Mouse (Mus musculus): ENCODE data around the gene Samd14.

Samd14 gene

GRCm38 (mm10) chr11:95009629-95010014 is at the start of gene Samd14:
Samd14 (plus strand) TSS chr11:95009879.
- POLR2A ChIA-PET: interaction anchor here in 1 of 4 experiments (4.6 kb wide), 1 partner anchor 15 kb away, joined by 22 read pairs; no protein-coding TSS in a partner anchor
- CTCF ChIA-PET: interaction anchor here in 3 of 4 experiments (0.7 to 1.2 kb wide), 4 partner anchors 10 to 233 kb away, joined by 3 to 4 read pairs (median 3); no protein-coding TSS in a partner anchor

DNA sequence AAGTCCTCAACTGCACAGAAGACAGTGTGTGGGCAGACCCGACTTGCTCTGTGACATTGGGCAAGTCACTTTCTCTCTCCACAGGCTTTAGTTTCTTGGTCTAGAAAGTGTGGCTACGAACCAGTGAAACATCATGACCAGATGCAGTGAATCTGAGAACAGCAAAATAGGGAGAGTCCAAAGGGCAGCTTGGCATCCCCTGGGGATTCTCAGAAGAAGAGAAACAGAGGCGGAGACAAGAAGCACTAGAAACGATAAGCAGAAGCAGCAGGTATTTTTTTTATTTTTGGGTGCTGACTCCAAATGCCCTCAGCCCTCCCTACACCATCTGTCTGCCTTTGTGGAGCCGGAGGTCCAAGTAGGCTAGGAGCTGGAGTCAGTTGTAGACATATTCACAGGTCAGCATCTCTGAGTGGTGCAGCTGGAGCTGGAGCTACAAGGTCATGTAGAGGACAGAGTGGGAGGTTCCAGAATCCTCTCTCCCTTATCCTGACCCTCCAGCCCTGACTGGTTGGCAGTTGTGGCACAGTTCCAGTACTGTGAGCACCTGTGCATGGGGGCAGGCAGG is 47.1 kb upstream of the Samd14 start:
- CTCF ChIA-PET: interaction anchor here (0.6 to 3.9 kb wide), 10 partner anchors 14 to 177 kb away, joined by 3 to 42 read pairs (median 4); partner anchors contain the start of gene Itga3 (in 1 of the 4)
- POLR2A ChIA-PET: interaction anchor here in 1 of 4 experiments (0.6 kb wide), 1 partner anchor 27 kb away, joined by 3 read pairs; no protein-coding TSS in a partner anchor

DNA sequence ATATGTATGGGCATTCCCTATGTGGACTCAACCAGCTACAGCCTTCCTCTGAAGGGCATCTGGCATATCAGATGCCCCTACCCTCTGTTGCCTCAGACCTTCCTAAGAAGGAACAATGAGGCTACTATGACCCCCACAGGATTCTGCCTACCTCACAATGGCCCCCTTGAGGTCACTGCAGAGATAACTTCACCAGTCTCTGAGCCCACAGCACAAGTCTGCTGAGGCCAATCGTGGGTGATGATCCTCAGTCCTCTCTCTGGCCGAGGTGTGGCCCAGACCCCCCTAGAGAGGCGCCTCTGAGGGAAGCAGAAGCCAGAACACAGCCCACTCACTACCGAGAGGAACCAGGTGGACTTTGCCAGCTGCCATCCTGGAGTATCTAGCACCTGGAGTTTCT is 42.3 kb upstream of the Samd14 start, which contains the start of gene Hils1:
Hils1 (plus strand) TSS at position 175 of the 400 bp plus-strand sequence.
- ChIA-PET CTCF (interaction anchor here (0.8 to 5.3 kb wide), 6 partner anchors 24 to 33 kb away, joined by 3 to 95 read pairs (median 4); no protein-coding TSS in a partner anchor), POLR2A (interaction anchor here in 2 of 4 experiments (0.6 to 1.1 kb wide), 2 partner anchors 9 to 39 kb away, joined by 3 read pairs; no protein-coding TSS in a partner anchor)

DNA sequence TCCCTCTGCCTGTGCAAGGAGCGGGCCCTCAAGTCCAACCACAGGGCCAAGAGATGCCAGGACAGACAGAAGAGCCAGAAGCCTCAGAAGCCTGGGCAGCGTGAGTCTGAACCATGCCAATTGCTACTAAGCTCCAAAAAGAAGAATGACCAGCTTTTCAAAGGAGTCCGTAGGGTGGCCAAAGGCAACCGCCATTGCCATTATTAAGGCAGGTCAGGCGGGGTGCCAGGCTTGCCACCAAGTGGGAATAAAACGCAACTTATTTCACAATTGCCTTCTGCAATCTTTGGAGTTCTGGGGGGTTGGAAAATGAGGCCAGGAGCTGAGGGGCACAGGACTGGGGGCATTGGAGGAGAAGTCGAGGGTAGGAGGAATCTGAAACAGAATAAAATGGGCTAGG is 41.5 kb upstream of the Samd14 start:
- POLR2A ChIA-PET: interaction anchor here in 3 of 4 experiments (0.7 to 1.2 kb wide), 4 partner anchors 10 to 247 kb away, joined by 3 to 4 read pairs (median 4); no protein-coding TSS in a partner anchor
- CTCF ChIA-PET: interaction anchor here in 3 of 4 experiments (0.5 to 5.3 kb wide), 7 partner anchors 10 to 242 kb away, joined by 3 to 95 read pairs (median 5); no protein-coding TSS in a partner anchor

GRCm38 (mm10) chr11:94969709-94970108 is 40.0 kb upstream of the Samd14 start:
- POLR2A ChIA-PET: interaction anchor here (0.6 to 2.6 kb wide), 9 partner anchors 9 to 641 kb away, joined by 3 to 11 read pairs (median 4); no protein-coding TSS in a partner anchor

GRCm38 (mm10) chr11:94970210-94970943 is 39.3 kb upstream of the Samd14 start:
- ChIA-PET CTCF (interaction anchor here (0.5 to 5.3 kb wide), 90 partner anchors 9 to 1777 kb away, joined by 3 to 95 read pairs (median 4); partner anchors contain the start of genes Col1a1 (in 2 of the 4) and Ppp1r9b (in 1 of the 4)), POLR2A (interaction anchor here (0.6 to 2.6 kb wide), 12 partner anchors 9 to 642 kb away, joined by 3 to 11 read pairs (median 4); no protein-coding TSS in a partner anchor)

More at GRCm38 (mm10) chr11:94969709-94970108, 40.0 kb upstream of the Samd14 start:
- CTCF ChIA-PET: interaction anchor here (0.6 to 5.3 kb wide), 81 partner anchors 8 to 1778 kb away, joined by 3 to 95 read pairs (median 4); partner anchors contain the start of gene Col1a1 (in 2 of the 4)

DNA sequence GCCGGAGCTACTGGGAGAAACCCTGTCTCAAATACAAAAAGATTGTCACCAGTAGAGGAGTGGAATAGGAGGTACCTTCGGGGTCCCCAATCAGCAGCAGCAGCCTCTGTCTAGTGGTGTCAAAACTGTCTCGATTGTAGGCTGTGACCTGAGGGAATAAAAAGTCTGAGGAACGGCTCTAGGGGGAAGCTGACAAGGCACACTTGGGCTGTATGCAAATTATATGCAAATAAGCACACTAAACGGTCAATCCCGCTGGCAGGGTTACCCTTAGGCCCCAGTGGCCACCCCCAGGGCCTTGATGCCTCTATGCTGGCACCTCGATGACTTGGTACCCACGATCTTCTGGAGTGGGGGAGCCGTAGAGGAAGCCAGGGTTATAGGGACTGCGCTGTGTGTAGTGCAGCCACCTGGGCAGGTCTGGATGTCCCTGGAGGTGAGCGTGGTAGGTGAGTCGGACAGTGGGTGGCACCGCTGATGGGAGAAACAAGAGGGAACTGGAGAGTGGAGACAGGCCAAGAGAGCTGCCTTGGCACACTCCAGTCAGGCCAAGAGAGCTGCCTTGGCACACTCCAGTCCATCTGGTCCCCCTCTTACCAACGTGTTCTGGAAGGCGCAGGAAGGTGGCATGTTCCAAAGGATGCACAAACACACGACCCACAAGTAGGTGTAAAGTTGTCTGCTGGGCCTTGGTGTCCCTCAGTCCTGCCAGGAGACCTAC is 37.6 kb upstream of the Samd14 start:
- POLR2A ChIA-PET: interaction anchor here (0.8 to 2.6 kb wide), 6 partner anchors 10 to 35 kb away, joined by 3 to 11 read pairs (median 3); no protein-coding TSS in a partner anchor
- CTCF ChIA-PET: interaction anchor here in 3 of 4 experiments (1.0 to 5.3 kb wide), 9 partner anchors 14 to 242 kb away, joined by 3 to 95 read pairs (median 8); no protein-coding TSS in a partner anchor

DNA sequence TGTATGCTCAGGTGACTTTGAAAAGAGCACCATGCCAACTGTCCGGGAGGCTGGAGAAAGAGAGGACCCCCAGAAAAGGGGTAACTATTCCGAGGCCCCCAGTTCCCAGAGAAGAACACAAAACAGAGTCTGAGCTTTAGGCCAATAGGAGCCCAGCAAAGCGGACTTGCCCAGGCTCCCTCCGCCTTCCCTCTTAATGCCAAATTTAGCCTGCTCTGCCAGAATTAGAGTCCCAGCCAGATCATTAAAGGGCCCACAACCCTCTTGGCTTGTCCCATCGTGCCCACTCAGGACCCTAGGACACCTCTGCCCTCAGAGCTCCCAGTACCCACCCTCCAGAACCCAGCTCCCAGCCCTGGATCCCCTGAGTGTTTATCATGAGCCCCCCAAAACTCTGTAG is 36.8 kb upstream of the Samd14 start:
- POLR2A ChIA-PET: interaction anchor here in 3 of 4 experiments (0.8 to 1.2 kb wide), 3 partner anchors 9 to 36 kb away, joined by 3 read pairs; no protein-coding TSS in a partner anchor
- CTCF ChIA-PET: interaction anchor here in 3 of 4 experiments (0.6 to 5.3 kb wide), 4 partner anchors 15 to 110 kb away, joined by 3 to 95 read pairs (median 8); no protein-coding TSS in a partner anchor

GRCm38 (mm10) chr11:94973313-94973712 is 36.4 kb upstream of the Samd14 start:
- ChIA-PET POLR2A (interaction anchor here in 2 of 4 experiments (1.1 to 1.2 kb wide), 3 partner anchors 9 to 15 kb away, joined by 3 read pairs; no protein-coding TSS in a partner anchor), CTCF (interaction anchor here in 2 of 4 experiments (0.6 to 2.2 kb wide), 3 partner anchors 15 to 110 kb away, joined by 3 to 8 read pairs (median 7); no protein-coding TSS in a partner anchor)

DNA sequence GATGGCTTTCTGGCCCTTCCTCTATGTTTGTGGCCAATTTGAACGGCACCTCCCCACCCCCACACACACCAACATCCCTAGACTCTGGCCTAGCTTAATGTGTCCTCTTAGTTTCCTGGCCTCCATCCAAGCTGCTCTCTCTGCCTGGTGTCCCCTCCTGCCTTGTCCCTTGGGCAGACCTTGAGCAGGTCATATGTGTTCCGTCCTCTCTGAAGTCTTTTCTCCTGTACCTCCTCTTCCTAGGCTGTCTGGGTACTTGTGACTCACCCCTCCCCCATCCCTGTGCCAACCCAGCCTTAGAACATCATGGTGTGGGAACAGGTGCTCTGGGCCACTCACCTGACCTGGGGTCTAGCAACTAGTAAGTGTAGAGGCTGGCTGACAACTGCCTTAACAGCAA is 34.7 kb upstream of the Samd14 start:
- ChIA-PET CTCF (interaction anchor here in 2 of 4 experiments (1.0 to 1.5 kb wide), 3 partner anchors 12 to 36 kb away, joined by 4 to 5 read pairs (median 4); no protein-coding TSS in a partner anchor), POLR2A (no interaction called here)

DNA sequence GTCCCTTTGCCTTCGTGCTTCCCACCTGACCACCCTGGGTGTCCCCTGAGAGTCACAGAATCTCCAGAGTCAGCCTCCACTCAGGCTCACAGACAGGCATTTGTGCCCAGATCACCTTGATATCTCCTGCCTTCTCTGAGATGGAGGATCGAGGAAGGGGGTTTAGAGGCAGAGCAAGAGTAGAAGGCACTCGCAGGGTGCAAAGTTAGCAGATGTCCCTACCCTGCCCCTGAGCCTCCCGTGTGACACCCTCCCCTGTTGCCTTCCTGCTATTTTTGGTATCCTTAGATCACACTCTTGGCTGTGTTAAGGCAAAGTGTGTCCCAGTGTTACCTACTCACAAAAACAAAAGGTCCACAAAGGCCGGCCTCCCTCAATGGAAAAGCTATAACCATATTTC is 33.5 kb upstream of the Samd14 start, which contains the start of gene Sgca:
Sgca (minus strand) TSS at position 129 of the 400 bp plus-strand sequence.
- POLR2A ChIA-PET: interaction anchor here in 1 of 4 experiments (0.9 to 1.5 kb wide), 3 partner anchors 10 to 35 kb away, joined by 3 to 5 read pairs (median 3); no protein-coding TSS in a partner anchor
- CTCF ChIA-PET: interaction anchor here in 1 of 4 experiments (1.2 kb wide), 1 partner anchor 13 kb away, joined by 3 read pairs; no protein-coding TSS in a partner anchor

DNA sequence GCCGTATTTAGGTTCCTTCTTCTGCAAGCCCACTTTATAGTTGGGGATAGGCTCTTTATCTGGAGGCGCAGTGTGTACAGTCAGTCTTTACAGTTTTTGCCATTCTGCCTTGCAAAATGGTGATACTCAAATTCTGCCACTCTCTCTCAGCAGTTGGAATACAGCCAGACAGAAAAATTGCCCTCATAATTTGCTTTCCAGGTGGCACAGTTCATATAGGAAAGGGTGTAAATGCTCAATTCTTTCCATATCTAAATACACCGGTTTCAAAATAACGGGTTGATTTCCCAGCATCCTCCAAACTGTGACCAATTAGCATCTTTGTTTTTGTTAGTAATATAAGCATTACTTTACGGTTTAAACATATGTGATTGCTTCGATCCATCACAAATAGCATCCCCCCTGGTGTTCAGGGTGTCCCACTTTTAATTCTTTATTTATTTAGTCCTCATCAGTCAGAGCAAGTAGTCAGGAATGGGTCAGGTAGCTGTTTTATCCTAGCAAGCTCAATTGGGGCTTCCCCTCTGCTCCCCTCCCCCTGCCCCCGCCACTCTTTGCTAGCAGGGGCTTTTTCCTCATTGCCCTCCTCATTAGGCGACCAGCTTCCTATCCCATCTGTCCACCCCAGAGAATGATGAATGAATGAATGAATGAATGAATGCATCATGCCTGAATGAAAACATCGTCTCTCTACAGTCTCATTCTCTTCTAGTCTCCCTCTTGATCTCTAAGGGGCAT is 31.3 kb upstream of the Samd14 start:
- POLR2A ChIA-PET: interaction anchor here in 2 of 4 experiments (1.0 to 1.2 kb wide), 3 partner anchors 9 to 11 kb away, joined by 3 read pairs; no protein-coding TSS in a partner anchor
- CTCF ChIA-PET: interaction anchor here (0.7 to 1.9 kb wide), 28 partner anchors 8 to 537 kb away, joined by 3 to 30 read pairs (median 7); partner anchors contain the start of genes Ppp1r9b (in 1 of the 4) and Spop (in 1 of the 4)

DNA sequence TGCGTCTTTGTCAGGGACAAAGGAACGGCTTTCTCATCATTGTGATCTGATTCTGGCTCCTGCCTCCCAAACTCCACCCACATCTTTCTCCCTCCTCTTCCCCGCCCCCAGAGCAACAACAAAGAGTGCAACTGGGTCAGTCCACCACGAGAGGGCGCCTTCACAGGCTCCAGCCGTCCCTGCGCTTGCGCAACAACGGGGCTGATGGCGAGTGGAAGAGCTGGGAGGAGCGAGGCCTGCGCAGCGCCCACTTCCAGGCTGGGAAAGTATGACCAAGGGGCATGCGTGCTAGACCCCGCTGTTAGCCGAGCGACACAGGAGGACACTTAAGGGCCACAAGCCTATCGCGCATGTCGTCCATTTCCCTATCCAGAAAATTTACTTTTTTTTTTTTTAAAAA is 30.7 kb upstream of the Samd14 start:
- CTCF ChIA-PET: interaction anchor here (0.5 to 1.9 kb wide), 61 partner anchors 8 to 536 kb away, joined by 3 to 30 read pairs (median 4); partner anchors contain the start of genes Col1a1 (in 1 of the 4), Ppp1r9b (in 1 of the 4) and Spop (in 1 of the 4)
- POLR2A ChIA-PET: interaction anchor here in 3 of 4 experiments (0.6 to 1.6 kb wide), 7 partner anchors 8 to 36 kb away, joined by 3 to 5 read pairs (median 3); no protein-coding TSS in a partner anchor

DNA sequence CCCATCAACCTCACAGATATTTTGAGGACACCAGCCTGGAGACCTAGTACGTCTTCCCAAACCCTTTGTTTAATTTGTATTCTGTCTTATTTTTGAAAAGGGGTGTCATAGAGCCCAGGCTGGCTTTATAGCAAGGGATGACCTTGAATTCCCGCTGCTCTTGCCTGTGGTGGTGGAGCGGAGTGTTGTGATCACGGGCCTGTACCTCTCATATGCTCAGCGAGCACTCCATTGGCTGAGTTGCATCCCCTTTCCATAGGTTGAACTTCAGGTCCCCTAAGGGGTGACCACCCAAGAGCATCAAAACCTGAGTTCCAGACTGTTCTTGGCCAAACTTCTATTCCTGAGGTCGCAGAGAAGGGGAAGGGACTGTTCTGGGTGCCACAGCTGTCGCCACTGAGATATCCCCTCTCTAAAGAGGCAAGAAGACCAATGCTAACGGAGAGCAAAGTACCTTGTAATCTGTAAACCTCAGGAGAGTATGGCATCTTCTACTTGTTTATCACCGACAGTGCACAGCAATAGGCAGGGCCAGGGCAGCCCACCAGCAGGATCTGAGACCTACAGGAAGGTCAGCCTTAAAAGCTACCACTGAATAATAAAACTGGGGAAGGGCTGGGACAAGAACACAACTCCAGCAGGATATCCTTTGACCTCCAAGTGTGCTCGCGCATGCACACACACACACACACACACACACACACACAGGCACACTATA is 30.1 kb upstream of the Samd14 start:
- ChIA-PET POLR2A (interaction anchor here in 3 of 4 experiments (0.6 to 1.6 kb wide), 10 partner anchors 8 to 737 kb away, joined by 3 to 5 read pairs (median 3); no protein-coding TSS in a partner anchor), CTCF (interaction anchor here (0.5 to 1.9 kb wide), 62 partner anchors 7 to 713 kb away, joined by 3 to 30 read pairs (median 4); partner anchors contain the start of genes Col1a1 (in 1 of the 4), Ppp1r9b (in 1 of the 4) and Spop (in 1 of the 4))

- CTCF ChIA-PET: interaction anchor here (0.6 to 1.1 kb wide), 4 partner anchors 15 to 535 kb away, joined by 3 to 5 read pairs (median 4); partner anchors contain the start of gene Spop (in 1 of the 4)
Measured at GRCm38 (mm10) chr11:94985140-94985539, 24.5 kb upstream of the Samd14 start.

More at GRCm38 (mm10) chr11:94985140-94985539, 24.5 kb upstream of the Samd14 start:
- POLR2A ChIA-PET: no interaction called here
